Mouse (Mus musculus) spleen, adult 12 weeks (tissue): ENCODE data around the gene Zfp820.
"Not testable (repeated sequence)": the region's sequence is repeated elsewhere in the genome, so short reads cannot be mapped to it uniquely, and the experiment has no call there.

Experiments used
- DNase-seq: peaks from one replicate; pipeline ENCODE4 v3.0.0; 2022; ENCODE audit warnings: low spot score

The Zfp820 gene

GRCm38 (mm10) chr17:21845545-21846321 is at the start of gene Zfp820:
Zfp820 (minus strand) TSS chr17:21845772.
- DNase-seq: no peak

- no peak for DNase-seq
Measured at GRCm38 (mm10) chr17:21871256-21871655, 25.7 kb upstream of the Zfp820 start.

GRCm38 (mm10) chr17:21846322-21846582 is 680 bp upstream of the Zfp820 start:
- DNase-seq: not testable (repeated sequence)

- DNase-seq: no peak
Measured at GRCm38 (mm10) chr17:21838510-21838909, 7.1 kb downstream of the Zfp820 start.

- DNase-seq: not testable (repeated sequence)
Measured at GRCm38 (mm10) chr17:21801373-21801772, 44.2 kb downstream of the Zfp820 start.

GRCm38 (mm10) chr17:21792256-21792655 is 53.3 kb downstream of the Zfp820 start:
- DNase-seq: no peak

GRCm38 (mm10) chr17:21770336-21770735 is 75.2 kb downstream of the Zfp820 start:
- DNase-seq: no peak
